Mouse (Mus musculus) adrenal gland, postnatal 36 days (tissue): ENCODE data around the gene Gm28308. TPM values are rescaled to one million over a fixed set of nuclear protein-coding genes. Genes with fewer than 3 reads are reported as not detected.

Experiments used
- DNase-seq, 2 experiments: peaks; one replicate each; pipeline ENCODE4 v3.0.0; 2021; ENCODE audit warnings: mixed read lengths in 1 of 2
- long read RNA-seq, 2 experiments: library from polyadenylated mRNA; stranded (forward); transcript quantifications; one replicate each; pipeline ENCODE4 v2.0.0; 2021; ENCODE audit warnings: borderline sequencing depth in 2 of 2
- total RNA-seq, 2 experiments: library from RNA; stranded (reverse); gene quantifications; 2 replicates each; pipeline ENCODE4 v1.2.3; 2021

The Gm28308 gene
- 1 to 10 TPM; 1.5 to 2.8 TPM for total RNA-seq
- long read RNA-seq, experiment 1: 0 reads
- long read RNA-seq, experiment 2: 0 reads

GRCm38 (mm10) chr6:52213119-52213986 lies at the start of gene Gm28308, which contains the start of gene Hoxa3:
Gm28308 (minus strand) TSS chr6:52213339.
Hoxa3 (minus strand) TSS chr6:52213336.
- DNase-seq: peak; percentile 72 to 83

GRCm38 (mm10) chr6:52262463-52263320 lies 49.6 kb upstream of the Gm28308 start:
- no peak for DNase-seq

DNA sequence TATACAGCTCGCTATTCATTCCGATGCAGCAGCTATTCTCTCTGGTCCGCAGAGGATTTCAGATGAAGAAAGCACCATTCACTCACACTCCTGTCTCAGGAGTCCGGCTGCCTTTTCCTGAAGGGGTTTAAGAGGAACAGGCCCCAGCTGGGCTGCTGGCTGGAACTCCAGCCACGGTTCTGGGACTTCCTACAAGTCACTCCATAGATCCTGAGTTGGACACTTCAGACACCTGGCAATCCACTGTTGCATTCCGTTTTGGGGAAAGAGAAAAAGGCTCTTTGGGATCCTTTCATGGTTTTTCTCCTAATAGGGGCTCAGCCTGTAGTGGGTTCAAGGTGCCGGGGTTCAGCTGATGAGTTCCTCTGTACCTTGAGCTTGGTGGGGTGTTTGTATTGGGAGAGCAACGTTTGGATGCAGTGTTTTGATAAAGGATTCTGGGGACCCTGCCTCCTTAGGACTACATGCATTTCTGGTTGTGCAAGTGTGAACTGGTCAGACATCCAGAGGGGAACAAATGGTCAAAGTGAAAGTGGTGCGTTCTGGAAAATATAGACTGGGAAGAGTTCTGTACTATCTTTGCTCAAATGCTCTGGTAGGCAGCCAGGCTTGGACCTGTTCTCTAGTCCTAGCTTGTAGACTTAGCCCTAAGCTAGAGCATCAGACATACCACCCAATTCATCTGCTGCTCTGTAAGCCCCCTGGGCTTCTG lies 48.8 kb upstream of the Gm28308 start:
- DNase-seq: no peak

- peak in 1 of 2 experiments; percentile 45 for DNase-seq
These were observed 47.8 kb upstream of the Gm28308 start, which contains the start of gene Hoxa13 for GRCm38 (mm10) chr6:52260654-52261575. Hoxa13 (minus strand) TSS chr6:52260880.

DNA sequence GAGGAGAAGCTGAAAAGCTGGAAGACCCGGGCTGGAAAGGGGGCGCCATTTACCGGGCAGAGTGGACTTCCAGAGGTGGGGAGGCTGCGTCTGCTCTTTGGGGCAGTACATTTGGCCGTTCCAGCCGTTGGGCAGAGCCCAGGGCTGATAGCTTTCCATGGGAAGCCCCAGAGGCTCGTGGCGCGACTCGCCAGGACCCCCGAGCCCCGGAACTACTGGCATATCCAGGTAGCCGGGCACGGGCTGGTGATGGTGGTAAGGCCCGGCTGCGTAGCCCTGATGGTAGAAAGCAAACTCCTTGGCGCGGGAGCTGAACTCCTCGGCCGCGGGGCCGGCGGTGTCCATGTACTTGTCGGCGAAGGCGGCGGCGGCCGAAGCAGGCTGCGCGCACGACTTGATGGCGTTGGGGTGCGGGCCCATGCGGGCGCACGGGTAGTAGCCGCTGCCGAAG lies 46.7 kb upstream of the Gm28308 start:
- DNase-seq: no peak

DNA sequence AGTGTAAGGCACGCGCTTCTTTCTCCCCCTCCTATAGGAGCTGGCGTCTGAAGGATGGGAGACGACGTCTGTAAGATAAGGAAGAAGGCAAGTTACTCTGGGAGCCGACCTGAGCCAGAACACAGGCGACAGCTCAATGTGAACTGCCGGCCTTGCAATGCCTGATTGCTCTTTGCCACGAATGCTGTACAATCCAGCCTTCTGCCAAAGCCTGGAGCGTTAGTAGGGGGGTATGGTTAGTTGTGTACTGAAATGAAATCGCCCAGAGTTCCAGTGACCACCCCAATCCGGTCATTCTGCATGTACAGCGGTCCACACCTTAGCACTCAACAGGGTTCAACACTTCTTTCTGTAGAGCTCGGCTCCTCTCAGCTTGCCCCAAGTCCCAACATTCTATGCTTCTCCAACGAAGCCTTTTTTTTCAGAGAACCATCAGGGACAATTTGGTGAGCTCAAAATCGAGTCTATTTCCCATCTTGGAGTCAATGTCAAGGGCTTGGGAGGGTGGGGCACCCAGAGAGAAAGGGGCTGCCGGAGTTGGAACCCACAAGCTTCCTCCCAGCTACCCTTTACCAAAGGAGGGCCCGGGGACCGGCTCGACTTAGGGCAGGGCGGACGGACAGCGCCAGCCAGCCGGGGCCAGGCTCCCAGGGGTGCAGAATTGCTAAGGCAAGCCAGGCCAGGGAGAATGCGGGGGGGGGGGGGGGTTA lies 46.1 kb upstream of the Gm28308 start:
- no peak for DNase-seq

DNA sequence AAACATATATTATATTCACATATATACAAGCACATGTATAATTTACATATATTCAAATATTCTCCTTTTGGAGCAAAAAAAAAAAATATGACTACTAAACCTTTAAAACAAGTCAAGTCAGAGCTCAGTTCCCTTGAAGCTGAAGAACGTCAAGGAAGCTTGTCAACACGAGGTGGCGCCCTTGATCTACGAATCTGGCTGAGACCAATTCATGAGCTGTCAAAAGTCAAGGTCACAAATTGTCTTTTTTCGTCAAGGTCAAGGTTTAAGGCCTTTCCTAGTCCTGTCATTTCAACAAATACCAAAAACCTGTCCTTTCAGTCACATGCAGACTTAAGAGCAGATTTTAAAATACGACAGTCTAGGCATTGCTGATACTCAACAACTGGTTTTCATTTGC lies 43.8 kb upstream of the Gm28308 start:
- peak; percentile 79 to 80 for DNase-seq

GRCm38 (mm10) chr6:52253511-52254500 lies 40.7 kb upstream of the Gm28308 start:
- no peak for DNase-seq

DNA sequence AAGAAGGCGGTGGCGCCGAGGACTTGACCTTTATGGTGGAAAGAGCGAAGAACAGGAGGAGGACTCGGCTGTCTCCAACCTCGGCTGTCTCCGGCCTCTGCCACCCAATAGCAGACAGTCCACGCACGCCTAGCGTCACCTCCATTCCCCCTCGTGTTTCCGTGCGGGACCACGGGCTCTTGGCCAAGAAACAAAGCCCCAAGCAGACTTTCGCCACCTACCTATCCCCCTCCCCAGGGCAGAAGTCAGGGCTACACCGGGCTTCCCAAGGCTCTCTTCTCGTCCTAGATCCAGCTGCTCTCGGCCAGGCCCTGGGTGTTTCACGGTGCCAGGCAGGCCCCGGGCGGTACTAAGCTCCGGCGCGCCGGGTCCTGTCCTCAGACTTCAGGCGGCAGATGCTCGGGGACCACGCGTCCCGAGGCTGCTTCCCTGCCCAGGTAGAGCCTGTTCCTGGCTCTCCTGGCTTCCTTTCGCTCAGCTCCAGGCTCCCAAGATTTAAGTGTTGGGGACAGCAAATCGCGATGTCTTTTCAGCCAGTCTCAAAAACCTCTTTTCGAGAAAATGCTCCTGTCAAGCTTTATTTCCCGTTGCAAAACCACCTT lies 39.7 kb upstream of the Gm28308 start:
- no peak for DNase-seq

DNA sequence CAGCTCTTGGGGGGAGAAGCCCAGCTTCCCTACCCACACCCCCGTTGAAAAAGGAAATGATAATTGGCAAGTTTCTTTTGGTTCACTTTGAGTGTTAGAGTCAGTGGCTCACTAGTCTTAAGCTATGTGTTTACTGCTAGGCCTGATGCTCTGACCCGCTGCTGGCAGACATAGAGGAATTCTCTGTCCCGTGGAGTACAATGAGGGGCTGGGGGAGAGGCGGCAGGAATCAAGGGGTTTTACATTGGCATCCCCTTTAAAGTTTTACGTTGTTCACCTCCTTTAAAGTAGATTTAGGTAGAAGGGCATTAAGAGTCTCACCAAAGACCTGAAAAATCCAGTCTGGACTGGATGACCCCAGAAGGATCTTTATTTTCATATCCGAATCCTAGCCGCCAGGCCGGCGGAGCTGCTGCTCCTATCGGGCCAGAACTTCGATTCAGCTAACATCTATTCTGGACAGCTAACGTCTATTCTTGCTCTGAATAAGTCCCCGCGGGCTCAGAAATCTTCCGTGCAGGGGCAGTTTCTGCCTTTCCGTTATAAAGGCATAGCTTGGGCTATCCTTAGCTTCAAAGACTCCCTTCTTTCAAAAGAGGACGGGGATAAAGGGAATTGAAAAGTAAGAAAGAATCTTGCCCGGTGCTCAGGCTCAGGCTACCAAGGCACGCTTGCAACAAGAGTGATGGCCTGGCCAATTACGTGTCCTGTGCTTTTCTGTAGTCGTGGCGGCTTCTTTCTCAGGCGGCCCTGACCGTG lies 39.1 kb upstream of the Gm28308 start:
- DNase-seq: no peak

GRCm38 (mm10) chr6:52251177-52251879 lies 38.2 kb upstream of the Gm28308 start:
- DNase-seq: no peak

DNA sequence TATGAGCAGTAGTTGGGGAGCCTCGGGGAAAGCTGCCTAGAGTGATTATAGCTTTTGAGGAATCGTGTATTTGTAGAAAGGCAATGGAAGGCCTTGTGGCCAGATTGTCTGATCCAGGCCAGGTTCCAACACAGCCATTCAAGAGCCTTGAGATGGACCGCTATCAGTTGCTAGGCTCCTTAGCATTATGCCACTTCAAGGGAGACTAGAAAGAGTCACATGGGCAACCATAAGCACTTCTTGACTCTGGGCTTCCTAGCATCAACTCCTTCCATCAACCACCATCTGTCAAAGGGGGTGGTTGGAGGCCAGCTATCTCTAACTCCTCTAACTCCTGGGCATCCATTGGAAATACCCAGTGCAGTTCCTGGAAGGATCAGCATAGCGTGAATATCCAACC lies 36.7 kb upstream of the Gm28308 start:
- DNase-seq: no peak

GRCm38 (mm10) chr6:52249415-52249738 lies 36.2 kb upstream of the Gm28308 start:
- no peak for DNase-seq

- no peak for DNase-seq
These were observed 35.7 kb upstream of the Gm28308 start for GRCm38 (mm10) chr6:52248638-52249414.

GRCm38 (mm10) chr6:52247766-52248637 lies 34.9 kb upstream of the Gm28308 start:
- no peak for DNase-seq
